Mouse (Mus musculus): Measurements from ENCODE around the gene Tnni3.

Gene Tnni3

DNA sequence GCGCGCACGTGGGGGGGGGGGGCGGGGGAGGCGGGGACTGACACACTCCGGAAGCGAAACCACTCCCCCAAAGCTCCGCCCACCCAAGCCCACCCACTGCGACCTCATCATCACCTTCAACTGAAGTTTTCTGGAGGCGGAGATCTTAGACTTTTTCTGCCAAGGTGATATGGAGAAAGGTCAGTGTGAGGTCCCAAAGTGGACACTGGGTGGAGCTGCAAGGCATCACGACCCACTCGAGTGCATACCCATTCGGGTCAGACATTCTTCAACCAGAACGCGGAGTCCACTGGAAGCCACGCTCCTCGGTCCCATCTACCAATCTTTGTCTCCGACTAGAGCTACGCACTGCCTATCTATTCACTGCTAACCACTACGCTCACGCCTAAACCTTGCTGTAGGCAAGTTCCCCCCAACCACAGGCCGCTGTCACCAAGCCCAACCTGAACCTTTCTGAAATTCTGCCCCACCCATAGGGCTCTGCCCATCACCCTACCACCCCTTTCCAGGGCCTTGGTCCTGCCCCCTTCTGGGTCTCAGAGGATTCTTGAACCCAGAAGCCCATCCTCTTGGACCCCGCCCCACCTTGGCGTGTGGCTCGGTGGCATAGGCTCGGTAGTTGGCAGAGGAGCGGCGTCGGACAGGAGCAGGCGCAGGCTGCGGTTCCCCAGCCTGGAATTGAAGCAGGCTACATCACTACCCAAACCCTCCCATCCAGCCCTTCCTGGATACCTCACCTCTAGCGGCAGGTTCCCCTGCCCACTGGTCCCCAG is 2.6 kb downstream of the Tnni3 start:
- no peak for DNase-seq

DNA sequence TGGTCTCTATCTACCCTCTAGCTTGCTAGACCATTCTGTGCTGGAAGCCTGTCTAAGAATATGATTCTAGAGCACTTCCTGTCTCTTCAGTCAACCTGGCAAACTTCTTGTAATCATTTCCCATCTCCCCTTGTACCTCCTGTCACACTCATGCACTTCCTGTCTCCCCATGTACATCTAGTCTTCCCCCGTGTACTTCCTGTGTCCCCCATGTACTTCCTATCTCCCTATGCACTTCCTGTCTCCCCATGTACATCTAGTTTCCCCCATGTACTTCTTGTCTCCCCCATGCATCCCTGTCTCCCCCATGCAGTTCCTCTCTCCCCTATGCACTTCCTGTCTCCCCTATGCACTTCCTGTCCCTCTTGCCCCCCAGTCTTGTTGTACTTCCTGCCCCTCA is 5.5 kb downstream of the Tnni3 start:
- no peak for DNase-seq

DNA sequence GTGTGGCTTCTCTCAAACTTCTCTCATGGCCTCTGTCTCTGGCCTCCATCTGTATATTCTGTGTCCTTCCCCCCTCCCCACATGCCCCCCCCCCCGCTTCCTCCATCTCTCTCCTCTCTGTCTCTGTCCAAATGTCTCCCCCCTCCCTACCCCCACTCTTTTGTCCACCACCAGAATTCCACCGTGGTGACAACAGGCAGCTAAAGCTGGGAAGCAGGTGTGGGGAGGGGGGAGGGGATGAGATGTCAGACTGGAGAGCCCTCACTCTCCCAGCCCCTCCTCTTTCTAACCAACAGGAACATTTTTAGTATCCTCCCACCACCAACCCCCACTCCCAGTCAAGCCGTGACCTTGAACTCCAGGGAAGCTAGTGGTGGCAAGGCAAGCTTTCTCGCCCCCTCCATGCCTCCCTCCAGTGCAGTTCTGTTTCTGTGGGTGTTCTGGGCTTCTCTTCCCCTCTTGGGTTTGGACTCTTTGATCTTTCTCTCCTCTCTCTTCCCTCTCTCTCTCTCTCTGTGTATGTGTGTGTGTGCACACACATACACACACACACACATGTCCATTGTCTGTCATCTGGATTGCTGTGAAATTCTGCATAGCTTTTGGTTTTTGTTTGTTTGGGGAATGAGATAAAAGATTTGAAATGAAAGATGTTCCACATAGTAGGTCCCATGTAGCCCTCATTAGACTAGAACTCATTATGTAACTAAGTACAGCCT is 7.5 kb downstream of the Tnni3 start, which contains the start of gene Tnnt1:
TSS of gene Tnnt1 (minus strand) at position 51 of the 719 bp plus-strand sequence.
- DNase-seq: no peak

DNA sequence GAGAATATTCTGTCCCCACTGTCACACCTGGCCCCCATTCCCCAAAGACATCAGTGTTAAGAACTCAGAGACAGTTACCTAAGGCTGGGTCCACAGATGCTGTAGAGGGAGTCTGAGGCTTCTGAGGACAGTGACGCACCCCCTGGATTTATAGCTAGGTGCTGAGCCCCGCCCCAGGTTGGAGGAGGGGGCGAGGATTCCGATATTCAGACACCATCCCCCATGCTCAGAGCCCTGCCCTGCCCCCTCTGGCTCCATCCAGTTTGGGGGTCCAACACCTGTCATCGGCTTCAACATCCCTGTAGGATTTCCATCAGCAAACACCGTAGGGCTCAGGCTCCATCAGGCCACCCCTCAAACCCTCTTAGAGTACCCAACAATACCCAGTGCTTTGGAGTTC is 8.2 kb downstream of the Tnni3 start:
- no peak for DNase-seq

DNA sequence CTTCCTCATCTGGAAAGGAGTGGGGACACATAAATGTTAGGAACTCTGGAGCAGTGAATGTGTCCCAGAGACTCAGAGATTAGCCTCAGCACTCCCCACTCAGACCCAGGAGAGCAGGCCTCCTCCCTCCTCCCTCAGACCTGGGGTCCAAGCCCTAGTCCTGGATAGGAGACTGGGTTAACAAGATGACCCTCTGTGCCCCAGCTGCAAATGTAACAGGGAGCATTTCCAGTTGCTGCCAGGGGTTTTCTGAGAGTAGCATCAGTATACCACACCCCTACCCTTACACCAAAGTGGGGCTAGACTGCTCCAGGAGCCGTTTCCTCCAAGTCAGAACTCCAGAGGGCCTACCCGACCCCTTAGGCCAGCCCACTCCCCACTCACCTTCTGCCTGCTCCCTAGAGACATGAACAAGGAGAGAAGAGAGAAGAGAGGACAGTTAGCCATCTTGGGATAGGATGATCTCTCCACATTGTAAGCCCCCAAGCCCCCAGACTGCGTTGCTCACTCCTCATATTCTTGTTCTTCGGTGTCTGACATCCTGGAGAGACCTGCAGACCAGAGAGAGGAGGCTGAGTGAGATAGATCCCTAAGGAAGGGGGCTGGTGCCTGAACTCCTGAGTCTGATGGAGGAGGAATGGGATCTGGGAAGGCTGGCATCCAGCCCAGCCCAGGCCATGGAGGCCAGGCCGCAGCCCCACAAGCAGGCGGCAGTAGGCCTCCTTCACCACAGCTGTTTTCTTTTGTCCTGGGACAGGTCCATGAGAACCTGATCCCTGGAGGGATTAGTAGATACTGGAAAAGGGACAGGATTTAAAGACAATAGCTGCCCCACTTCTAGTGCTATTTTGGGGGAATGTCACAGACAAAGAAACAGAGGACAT is 10.0 kb downstream of the Tnni3 start:
- DNase-seq: no peak

DNA sequence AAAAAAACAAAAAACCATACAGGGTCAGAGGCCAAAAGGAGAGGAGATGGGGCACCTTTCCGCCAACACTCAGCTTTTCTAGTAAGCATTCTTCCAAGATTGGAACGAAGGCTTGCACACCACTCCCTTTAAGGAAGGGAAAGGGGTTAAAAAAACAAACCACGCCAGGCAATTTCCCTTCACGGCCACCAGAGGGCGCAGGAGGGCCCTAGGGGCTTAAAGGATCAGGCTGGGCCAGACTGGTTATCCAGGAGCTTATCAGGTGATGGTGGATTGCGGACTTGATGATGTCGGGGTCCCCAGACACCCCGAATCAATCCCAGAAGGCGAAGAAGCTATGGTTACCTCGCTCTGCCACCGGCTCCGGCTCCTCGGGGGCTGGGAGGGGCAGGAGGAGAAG is 10.8 kb downstream of the Tnni3 start:
- DNase-seq: peak in 1 of 2 experiments; percentile 47

DNA sequence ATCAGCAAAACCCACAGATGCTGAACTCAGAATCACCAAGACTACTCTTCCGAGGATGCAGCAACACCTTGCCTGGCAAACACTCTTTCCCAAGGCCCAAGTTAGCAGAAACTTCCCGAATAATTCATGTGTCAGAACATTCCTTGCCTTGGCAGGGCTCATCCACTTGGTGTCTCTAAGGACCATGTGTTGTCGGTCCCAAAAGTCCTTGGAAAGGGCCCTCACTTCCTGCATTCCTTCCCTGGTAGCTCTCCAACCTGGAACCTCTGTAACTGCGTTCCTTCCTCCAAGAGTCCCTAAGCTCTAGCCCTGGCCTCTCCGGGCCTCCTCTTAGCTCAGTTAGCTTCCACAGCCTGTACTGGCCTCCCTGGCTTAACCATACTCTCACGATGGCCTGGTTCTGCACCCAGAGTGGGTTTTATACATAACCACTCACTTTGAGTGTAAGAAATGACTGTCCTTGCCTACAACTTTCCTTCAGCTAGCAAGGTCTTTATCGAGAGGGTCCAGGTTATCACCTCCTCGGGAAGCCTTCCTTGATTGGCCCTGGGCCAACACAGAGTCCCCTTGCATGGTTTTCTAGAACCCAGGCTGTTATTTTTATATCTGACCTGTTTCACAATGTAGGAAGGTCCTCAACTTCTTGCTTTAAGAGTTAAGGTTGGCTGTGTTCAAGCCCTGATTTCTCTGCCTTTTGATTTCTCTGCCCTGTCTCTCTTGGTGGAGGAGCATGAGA is 12.4 kb downstream of the Tnni3 start:
- no peak for DNase-seq

DNA sequence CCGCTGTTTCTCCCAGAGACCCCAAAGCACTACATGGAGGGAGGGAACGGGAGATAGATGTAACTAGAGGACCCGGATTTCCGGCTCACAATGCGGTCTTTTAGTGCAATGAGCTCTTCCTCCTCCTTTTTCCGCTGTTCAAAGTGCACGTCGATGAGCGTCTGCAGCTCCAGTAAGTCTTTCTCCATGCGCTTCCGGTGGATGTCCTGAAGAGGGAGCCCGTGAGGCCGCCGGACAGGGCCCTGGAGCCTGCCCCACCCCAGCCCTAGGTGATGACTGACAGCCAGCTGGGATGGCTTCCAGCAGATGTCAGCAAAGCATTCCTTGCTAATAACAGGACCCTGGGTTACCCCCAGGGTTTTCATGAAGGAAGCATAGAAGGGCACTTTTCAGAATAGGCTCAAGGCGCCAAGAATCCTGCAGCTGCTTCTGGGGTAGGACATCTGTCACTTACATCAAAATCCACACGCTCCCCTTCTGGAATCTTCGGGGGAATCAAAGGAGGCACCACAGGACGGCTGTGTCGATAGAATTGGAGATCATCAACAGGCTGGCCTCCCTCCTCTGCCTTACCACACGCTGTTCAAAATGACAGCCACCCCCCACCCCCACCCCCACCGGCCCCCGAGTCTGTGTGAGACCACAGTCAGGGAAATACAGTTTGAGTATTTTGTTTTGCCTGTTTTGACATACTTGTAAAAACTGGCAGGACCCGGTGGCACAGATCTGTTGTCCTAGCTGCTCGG is 14.0 kb downstream of the Tnni3 start:
- DNase-seq: peak; percentile 41 to 61

DNA sequence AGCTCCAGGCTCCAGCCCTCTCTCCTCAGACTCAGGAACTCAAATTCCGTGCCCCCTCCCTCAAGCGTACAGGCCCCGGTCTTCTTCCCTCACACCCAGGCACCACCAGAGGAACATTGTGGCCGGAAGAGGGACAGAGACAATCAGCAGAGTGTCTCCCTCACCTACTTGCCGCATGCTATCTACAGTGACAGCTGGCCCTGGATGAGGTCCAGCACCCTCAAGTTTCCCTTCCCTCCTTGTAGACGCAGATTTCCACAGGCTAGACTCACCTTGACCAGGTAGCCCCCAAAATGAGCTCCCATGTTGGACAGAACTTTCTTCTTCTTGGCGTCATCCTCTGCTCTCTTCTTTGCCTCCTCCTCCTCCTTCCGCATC is 15.3 kb downstream of the Tnni3 start:
- no peak for DNase-seq

DNA sequence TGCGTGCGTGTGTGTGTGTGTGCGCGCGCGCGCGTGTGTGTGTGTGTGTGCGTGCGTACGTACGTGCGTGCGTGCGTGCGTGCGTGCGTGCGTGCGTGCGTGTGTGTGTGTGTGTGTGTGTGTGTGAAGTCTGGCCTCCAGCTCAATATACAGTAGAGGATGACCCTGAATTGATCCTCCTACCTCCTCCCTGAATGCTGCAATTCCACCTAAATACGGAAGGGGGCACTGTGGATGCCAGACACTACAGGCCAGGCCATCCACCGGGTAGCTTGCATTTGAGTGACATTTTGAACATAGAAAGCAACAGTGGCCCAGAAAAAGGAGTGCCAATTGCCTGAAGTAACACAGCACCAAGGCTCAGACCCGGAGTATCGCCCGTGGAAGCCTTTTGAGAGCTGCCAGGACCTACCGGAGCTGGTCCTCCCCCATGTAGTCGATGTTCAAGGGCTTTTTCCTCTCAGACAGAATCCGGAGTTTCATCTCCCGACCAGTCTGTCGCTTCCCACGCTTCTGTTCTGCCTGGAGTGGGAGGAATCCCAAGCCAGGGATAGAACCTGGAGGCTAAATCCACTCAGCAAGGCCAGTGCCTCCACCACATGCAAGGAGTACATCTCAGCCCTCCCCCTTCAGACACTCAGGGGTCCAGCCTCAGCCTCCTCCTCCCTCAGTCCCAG is 15.8 kb downstream of the Tnni3 start:
- no peak for DNase-seq

DNA sequence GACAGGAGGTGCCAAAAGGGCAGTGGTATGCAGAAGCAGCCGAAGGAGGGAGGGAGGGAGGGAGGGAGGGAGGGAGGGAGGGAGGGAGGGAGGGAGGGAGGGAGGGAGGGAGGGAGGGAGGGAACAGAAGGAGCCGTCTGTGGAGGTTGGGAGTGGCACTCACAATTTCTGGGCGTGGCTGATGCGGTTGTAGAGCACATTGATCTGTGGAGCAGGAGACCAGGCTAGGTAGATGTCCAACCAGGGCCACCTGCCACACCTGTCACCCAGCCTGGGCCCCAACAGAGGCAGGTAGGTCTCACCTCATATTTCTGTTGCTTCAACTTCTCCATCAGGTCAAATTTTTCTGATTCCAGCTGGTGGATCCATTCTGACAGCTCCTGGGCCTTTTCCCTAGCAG is 16.8 kb downstream of the Tnni3 start:
- DNase-seq: no peak

DNA sequence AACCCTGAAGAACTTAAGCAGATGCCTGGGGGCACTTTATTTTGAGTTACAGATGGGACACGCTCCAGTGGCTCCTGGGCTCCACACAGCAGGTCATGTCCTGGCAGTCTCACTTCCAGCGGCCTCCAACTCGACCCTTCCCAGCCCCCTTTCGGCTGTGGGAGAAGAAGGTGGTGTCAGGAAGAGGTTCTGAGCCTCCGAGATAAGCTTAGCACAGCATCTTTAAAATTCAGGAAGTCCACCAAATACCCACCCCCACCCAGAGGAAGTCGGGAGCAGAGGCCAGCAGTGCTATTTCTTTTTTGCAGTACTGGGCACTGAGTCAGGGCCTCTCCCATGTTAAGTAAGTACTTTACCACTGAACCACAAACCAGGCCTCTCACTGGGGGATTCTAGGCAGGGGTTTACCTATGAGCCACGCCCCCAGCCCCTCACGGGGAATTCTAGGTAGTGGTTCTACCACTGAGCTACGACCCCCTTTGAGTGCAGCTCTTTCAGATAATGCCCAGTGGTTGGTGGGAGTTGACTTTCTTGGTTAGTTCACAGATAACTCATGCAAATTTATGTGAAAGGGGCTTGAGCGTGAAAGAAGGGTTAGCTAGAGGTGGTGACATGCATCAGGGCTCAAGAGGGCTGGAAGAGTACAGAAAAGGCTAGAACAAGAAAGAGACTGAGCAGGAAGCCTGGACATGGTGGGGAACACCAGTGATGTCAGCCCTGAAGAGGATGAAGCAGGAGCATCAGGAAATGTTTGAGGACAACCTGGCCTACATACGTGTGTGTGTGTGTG is 19.2 kb downstream of the Tnni3 start:
- DNase-seq: no peak

DNA sequence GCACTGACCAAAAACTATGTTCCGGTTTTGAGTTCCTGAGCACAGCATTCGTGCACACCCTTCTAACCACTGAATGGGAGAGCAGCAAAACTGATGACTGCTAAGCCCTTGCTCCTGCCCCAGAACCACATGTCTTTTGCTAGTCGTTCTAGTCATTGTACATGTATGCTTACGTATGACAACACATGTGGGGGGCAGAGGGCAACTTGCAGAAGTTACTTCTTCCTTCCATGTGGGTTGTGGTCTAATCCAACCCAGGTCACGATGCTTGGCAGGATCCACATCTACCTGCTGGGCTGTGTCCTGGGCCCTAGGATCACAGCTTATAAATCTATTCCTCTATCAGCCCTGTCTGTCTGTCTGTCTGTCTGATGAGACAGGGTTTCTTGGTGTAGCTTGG is 20.2 kb downstream of the Tnni3 start:
- DNase-seq: no peak

DNA sequence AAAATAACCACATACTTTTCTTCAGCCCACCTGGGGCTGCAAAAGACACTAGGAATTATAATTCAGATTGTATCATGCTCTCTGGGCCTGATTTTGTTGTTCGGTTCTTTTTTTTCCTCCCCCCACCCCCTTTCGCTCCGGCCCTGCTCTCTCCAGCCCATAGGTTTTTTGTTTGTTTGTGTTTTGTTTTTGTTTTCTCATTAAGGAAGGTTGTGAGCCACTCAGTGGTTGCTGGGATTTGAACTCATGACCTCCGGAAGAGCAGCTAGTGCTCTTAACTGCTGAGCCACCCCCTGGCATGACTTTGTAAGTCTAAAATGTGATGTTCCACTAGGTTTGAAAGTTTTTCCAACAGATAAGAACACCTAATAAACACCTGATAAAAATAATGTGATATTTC is 20.9 kb downstream of the Tnni3 start:
- DNase-seq: no peak

DNA sequence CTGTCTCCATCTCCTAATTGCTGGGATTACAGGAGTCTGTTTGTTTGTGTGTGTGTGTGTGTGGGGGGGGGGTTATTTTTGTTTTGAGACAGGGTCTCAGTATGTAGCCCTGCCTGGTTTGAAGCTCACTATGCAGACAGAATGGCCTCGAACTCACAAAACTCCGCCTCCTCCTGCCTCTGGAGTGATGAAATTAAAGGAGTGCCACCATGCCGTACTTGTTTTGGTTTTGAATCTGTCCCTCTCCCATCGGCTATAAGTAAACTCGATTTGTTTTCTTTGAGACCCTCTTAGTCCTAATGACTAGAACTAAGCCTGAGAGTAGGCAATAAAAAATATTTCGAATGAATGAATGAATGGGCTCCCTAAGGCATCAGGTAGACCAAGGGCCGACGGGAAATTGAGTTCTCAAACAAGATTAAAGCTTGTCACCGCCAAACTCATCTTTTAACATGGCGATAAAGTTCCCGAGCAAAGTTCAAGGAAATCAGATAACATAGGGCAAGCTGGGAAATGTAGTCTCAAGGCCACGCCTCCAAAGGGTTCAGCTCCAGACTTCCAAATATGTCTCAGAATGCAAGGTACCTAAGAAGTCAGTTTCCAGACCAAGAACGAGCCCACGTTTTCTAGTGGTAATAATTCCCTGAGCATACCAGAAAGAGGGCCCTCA is 21.5 kb downstream of the Tnni3 start:
- no peak for DNase-seq

DNA sequence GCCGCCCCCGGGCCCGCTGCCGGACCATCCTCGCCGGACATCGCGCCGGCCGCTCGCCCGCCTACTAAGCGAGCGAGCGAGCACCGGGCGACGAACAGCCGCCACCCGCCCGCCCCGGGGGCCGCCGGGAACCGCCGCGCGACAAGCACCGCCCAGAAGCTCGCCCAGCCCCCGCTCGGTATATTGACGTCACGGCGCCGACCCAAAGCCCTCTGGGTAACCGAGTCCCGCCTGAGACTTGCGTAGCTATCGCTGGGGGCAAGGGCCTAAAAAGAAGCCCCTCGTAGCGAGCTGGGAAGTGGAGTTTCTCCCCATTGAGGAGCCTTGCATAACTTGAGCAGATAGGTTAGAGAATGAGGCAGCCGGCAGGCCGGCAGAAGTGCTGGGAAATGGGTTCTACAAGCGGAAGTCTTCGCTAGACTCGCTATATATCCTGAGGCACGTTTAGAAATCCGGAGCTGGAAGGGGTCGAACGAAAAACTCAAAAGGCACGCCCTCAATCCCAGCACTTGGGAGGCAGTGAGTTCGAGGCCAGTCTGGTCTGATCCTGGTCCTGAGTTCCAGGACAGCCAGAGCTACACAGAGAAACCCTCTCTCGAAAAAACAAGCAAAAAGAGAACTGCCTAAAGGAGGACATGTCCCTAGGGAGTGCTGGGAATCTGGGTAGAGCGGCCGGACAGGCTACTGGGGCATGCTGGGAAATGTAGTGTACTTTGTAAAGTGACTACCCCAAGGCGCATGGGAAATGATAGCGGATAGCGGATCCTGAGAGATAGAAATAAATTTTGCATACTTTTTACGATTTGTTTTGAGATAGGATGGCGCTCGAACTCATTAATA is 22.3 kb downstream of the Tnni3 start, which contains the start of gene Ppp1r12c:
TSS of gene Ppp1r12c (minus strand) at position 123 of the 840 bp plus-strand sequence.
- DNase-seq: peak; percentile 90 to 94

DNA sequence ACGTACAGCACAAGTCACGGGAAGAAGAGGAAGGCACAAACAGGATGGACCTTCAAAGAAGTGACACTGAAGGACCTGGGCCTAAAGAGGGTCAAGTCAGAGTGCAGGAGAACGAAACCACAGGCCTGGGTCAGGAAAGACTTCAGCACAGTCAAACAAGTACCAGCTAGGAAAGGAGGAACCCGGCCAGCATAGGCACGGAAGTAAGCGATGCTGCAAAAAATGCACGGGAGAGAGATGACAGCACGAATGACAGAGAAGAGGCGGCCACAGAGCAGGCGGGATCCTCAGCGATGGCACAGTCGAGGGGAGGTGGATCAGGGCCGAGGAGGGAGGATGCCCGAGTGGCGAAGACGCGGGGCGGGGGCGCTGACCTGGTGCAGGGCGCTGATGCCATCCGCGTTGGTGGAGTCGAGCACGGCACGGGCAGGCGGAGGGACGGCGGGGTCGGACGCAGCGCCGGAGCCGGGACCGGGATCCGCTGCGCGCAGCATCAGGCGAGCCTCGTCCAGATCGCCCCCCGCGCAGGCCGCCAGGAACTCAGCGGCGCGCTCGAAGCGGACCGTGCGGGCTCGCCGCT is 23.0 kb downstream of the Tnni3 start:
- peak; percentile 43 to 55 for DNase-seq

DNA sequence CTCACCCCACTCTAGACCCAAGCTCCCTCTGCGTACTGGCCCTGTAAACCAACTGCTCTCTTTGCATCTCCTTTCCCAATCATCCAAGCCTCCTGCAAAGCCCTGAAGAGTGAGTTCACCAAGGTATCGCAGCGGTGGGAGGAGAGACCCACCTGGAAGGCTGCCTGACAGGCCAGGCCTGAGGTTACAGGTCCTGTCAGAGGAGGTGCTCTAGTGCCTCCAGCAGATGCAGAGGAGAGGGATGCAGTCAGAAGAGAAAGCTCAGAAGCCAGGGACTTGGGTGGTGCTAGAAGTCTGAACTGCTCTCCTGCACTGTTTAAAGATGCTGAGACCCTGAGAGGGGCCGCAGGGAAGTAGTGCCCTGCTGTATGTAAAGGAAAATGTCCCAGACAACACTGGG is 25.0 kb downstream of the Tnni3 start:
- DNase-seq: no peak

Data from spleen, adult 18-20 months (tissue).